Comparison of ENCODE assay signal across 10 mouse cellular contexts in the genomic region with DNA sequence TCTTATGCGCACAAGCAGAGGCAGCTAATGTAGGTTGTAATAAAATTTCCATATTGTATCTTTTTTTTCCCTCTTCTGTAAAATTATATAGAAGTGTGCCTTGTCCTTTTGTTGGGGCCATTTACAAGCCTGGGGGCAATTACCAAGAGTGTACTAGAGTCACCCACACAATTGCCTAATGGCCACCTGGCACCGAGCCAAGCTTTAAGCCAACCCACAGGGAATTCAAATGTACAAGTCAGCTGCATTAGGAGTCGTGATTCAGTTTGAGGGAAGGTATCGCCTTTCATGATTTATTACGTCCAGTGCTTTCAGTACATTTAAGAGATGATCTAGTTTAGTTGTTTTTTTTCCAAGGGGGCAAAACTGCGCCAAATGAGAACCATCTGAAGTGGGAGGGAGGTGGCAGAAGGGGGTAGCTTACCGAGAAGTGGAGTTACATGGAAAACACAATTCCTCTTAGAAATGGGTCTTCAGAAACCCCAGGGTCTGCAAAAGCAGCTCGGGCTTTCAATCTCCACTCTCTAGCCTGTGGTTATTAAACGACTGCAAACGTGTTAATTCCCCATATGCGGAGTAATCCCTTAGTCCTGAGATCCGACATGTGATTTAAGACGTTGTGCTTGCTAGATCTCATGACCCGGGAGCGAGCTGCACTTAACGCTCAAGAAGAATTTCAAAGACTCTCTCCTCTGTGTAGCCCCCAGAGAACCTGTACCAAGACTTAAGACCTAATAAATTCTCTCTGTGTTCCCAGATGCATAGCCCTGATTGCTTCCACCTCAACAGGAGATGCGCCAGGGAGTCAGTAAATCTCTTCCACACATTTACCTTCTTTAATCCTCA.
DNase-seq lines count a peak whose midpoint lies in the region; ATAC-seq lines count a peak whose summit lies in the region.
"Had no signal": no experiment of that assay in that cellular context is flagged by ENCODE, and none has a peak within 500 bp of the region (broad histone marks: within the 10 kb centered on the region; RNA-seq: fewer than 3 reads in every experiment).

No protein-coding gene starts in this region.

- H3K4me3 ChIP-seq in forebrain, embryonic 15.5 days, result no peak overlapping the region
- no peak overlapping the region for H3K4me3 ChIP-seq in midbrain, embryonic 16.5 days (ENCODE audit: low read depth, low read length)
- H3K4me3 ChIP-seq: lung, embryonic 15.5 days had no signal

- intact Hi-C loops in heart, postnatal 25 days (cut with DNase I), result no loop called here

- ATAC-seq in forebrain, embryonic 15.5 days (replicated peaks), result peak; percentile 80
- ATAC-seq in midbrain, embryonic 16.5 days, result peak; percentile 67; the same call in 1 of the 2 replicates
- no peak for ATAC-seq in inflammation-experienced regulatory T-cells, adult 6 months

- no peak overlapping the region for H3K4me2 ChIP-seq in forebrain, embryonic 15.5 days (replicated peaks)
- H3K4me2 ChIP-seq in midbrain, embryonic 16.5 days (ENCODE audit: low read length), result no peak overlapping the region
- H3K4me2 ChIP-seq: lung, embryonic 15.5 days had no signal

- no peak overlapping the region for H3K9ac ChIP-seq in forebrain, embryonic 15.5 days (replicated peaks)
- H3K9ac ChIP-seq in midbrain, embryonic 16.5 days (ENCODE audit: low read depth, low read length), result no peak overlapping the region
- H3K9ac ChIP-seq: lung, embryonic 15.5 days had no signal

- WGBS in forebrain, embryonic 15.5 days, result 30% methylated on average over 17 of the region's 17 CpGs
- WGBS in midbrain, embryonic 16.5 days, result 41% methylated on average over 17 of the region's 17 CpGs

- no peak overlapping the region for H3K27ac ChIP-seq in forebrain, embryonic 15.5 days (replicated peaks)
- H3K27ac ChIP-seq in midbrain, embryonic 16.5 days (ENCODE audit: low read length), result no peak overlapping the region
- H3K27ac ChIP-seq: lung, embryonic 15.5 days had no signal

- H3K27me3 ChIP-seq in forebrain, embryonic 15.5 days, result peaks cover 4% of the 10 kb centered on the region
- H3K27me3 ChIP-seq in midbrain, embryonic 16.5 days (ENCODE audit: control insufficient read depth, insufficient read depth, low read depth, low read length), result no peaks in the 10 kb centered on the region
- H3K27me3 ChIP-seq: lung, embryonic 15.5 days had no signal

- H3K36me3 ChIP-seq in forebrain, embryonic 15.5 days, result no peaks in the 10 kb centered on the region
- no peaks in the 10 kb centered on the region for H3K36me3 ChIP-seq in midbrain, embryonic 16.5 days (ENCODE audit: control insufficient read depth, insufficient read depth, low read length)
- H3K36me3 ChIP-seq: lung, embryonic 15.5 days had no signal

- H3K4me1 ChIP-seq in forebrain, embryonic 15.5 days, result peaks cover 14% of the 10 kb centered on the region
- H3K4me1 ChIP-seq in midbrain, embryonic 16.5 days (ENCODE audit: control insufficient read depth, insufficient read depth, low read length), result peaks cover 2% of the 10 kb centered on the region
- H3K4me1 ChIP-seq: lung, embryonic 15.5 days had no signal

- DNase-seq in kidney, postnatal 4 days, result peak; percentile 27 to 28
- DNase-seq in kidney, postnatal 36 days, result no peak
- DNase-seq in adipocyte (ENCODE audit: low spot score), result peak; percentile 64
- no peak for DNase-seq in heart, adult 18-20 months
- no peak for DNase-seq in heart, postnatal 25 days (ENCODE audit: low spot score)
- DNase-seq: kidney, adult 2 months had no signal

- no peaks in the 10 kb centered on the region for H3K9me3 ChIP-seq in forebrain, embryonic 15.5 days
- no peaks in the 10 kb centered on the region for H3K9me3 ChIP-seq in midbrain, embryonic 16.5 days (replicated peaks; ENCODE audit: control insufficient read depth, low read length, poor library complexity, severe bottlenecking)
- H3K9me3 ChIP-seq: lung, embryonic 15.5 days had no signal

Comparison
In these comparisons a context has a peak if more than half of its experiments do, and no peak if none do; other contexts are left out.
1. DNase-seq: peak in kidney, postnatal 4 days (2 of 2) and adipocyte (single experiment); none in kidney, postnatal 36 days (0 of 2), heart, adult 18-20 months (0 of 2) and heart, postnatal 25 days (single experiment).